Mouse (Mus musculus) G1E-ER4 (cell line): Measurements from ENCODE around the gene Clec11a. TPM values are rescaled to one million over a fixed set of nuclear protein-coding genes. Genes with fewer than 3 reads are reported as not detected.

Experiments
- GATA1 ChIP-seq: IDR thresholded peaks from one replicate; pipeline ENCODE4 v1.8.0; 2012; ENCODE audit warnings: low read length, inconsistent platforms
- polyA plus RNA-seq: library from polyadenylated mRNA; stranded (reverse); fragments of >175 nt; gene quantifications from 2 replicates; pipeline ENCODE4 v1.2.3, GENCODE M21; 2012

The Clec11a gene
- polyA plus RNA-seq, 1 experiment = 3.2 TPM

DNA sequence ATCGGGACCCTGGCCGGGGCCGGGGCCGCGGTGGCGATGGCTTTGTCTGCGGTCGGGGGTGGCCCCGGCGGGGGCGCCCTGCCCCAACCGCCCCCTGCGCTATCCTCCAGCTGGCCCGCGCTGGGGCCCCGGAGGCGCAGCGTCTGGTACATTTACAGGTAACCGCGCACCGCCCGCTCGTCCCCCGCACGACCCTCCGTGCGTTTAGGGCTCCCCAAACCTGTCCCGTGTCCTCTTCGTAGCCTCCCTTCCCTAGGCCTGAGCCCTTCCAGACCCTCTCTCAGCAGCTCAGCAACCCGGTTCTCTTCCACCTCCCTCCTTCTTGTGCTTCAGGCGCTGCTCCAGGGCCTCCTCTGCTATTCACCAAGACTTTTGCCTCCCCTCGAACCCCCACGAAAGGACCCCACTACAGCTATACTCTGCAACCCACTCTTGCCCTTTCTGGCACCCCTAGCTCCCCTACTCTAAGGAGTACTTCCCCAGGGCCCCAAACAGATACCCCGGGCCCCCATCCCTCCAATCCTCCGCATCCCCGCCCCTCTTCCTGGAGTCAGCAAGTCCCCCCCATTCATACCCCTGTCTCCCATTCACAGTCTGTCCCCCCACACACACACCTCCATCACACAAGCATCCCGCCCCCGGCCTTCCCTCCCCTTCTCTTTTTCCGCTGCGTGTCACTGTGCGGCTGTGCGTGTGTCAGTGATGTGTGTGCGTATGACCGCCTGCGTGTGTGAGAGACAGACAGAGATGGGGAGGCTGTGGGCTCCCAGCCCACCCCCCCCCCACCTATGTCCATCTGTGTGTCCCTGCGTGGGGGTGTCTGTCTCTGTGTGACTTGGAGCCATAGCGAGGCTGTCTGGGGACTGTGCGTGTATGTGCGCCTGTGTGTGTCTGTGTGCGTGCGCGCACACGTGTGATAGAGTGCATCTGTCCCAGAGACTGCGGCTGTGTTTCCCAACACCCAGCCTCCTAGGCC, 29.6 kb upstream of the Clec11a start:
- no peak for TF ChIP-seq GATA1

DNA sequence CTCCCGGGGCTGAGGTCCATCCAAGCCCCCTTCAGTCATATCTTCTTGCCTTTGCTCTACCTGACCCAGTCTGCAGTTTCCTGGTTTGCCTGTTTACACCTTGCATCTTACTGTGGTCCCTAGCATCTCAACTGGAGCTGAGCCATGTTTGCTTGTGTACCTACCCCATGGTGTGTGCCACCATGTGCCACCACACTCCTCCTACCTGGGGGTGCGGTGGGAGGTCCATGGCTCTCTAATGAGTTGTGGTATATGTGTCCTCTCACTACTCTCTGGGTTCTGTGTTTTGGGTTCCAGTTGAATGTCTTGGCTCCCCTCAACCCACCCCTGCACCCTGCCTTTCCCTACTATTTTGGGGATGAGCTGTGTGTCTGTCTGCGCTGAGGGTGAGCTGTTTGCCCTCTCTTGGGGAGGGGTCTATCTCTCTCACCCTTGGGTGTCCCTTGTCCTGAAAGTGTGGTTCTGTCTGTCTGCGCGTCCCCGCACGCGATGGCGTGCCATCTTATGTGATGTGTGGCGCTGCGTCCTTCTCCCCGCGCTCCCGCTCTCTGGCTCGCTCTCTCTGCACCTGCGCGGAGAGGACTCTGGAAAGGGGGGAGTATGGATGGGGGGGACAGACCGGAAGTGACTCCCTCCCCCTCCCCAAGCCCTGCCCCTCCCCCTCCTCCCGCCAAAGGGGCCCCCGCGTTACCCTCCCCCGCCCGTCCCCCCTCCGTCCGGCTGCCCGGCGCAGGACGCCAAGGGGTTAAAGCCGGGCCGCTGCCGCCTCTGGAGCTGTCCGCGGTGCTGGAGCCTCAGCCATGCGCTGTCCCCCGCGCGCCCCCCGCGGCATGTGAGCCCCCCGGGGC, 28.6 kb upstream of the Clec11a start:
- no peak for TF ChIP-seq GATA1

DNA sequence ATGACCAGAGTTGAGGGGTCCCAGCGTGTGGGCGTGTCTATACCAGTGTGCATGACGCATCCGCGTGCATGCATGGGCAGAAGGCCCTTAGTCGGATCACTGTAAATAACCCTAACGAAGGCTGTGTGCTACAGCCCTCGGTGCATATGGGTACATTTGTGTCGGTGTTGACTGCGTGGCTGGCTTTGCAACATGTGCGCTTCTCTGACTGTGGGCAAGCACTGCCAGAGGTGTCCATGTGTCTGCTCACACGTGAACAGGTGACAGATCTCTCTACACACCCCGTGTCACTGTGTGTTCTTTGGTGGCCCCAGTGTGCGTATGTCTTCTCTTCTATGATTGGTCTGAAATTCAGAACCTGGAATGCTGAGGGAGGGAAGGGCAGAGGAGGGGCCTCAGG, 27.4 kb upstream of the Clec11a start:
- TF ChIP-seq GATA1 = no peak

- TF ChIP-seq GATA1 = no peak
Measured at GRCm38 (mm10) chr7:44332336-44332735, 25.6 kb upstream of the Clec11a start.

GRCm38 (mm10) chr7:44326614-44327013, 19.9 kb upstream of the Clec11a start:
- no peak for TF ChIP-seq GATA1

GRCm38 (mm10) chr7:44322290-44322689, 15.6 kb upstream of the Clec11a start:
- TF ChIP-seq GATA1 = no peak

GRCm38 (mm10) chr7:44320886-44321285, 14.2 kb upstream of the Clec11a start:
- no peak for TF ChIP-seq GATA1

GRCm38 (mm10) chr7:44317913-44318312, 11.2 kb upstream of the Clec11a start:
- TF ChIP-seq GATA1 = no peak

- TF ChIP-seq GATA1 = no peak
Measured at GRCm38 (mm10) chr7:44312484-44312883, 5.8 kb upstream of the Clec11a start.

- no peak for TF ChIP-seq GATA1
Measured at GRCm38 (mm10) chr7:44311713-44312304, 5.1 kb upstream of the Clec11a start.

DNA sequence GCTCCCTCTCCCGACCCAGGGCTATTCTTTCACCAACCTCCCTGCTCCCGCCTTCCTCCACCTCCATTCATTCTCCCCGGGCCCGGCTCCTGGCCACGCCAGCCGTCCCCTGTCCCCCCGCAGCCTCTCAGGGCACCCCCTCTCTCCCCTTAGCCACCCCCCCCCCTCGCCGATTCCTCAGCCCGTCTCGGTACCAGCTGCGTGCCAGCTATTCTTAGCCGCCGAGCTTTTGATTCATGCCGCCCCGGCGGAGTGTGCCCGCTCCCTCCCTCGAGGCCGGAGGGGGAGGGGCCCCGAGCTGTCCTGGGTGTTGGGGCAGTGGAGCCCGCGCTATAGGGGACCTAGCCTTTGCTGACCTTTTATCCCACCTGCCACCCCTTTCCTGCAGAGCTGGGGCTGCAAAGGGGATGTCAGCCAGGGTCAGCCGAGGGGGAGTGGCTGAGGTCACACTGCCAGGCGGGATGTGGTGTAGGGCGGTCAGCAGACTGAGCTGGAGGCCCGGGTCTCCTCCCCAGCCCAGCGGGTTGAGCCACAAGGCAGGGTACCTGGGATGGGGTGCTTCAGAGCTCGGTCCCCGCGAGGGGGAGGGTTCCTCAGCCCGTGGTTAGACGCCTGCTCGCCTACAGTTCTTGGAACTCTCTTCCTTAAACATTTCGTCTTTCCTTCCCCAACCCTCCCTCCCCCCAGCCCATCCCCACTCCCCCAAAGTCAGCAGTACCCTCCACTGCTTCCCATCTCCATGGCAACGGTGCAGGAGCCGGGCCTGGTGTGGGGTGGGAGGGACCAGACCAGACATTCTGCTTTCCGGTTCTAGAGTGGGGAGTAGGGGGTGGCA, 4.4 kb upstream of the Clec11a start:
- no peak for TF ChIP-seq GATA1

DNA sequence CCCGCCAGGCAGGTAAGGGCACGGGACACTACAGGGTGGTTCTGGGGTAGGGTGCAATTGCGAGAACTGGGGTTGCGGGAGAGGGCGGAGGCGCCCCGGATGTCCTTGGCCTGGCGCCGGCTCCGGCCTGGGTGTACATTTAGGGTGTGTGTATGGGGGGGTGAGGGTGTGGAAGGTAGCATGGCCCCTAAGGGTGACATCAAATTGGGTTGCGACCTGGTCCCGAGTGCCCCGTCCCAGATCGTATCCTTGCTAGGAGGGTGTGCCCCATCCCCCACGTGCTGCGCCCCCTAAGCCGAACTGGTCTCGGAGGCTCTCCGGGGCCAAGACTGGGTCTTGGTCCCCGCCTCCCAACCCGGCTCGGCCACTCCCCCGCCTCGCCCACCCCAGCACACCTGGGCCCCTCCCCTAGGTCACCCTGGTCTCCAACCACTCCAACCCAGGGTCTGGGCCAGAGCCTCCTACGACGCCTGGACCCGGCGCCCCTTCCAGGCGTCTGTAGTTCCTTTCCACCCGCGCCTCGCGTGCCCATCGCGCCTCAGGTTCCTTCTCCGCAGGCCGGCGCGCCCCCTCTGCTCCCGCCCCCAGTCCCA, 3.7 kb upstream of the Clec11a start:
- TF ChIP-seq GATA1 = no peak

DNA sequence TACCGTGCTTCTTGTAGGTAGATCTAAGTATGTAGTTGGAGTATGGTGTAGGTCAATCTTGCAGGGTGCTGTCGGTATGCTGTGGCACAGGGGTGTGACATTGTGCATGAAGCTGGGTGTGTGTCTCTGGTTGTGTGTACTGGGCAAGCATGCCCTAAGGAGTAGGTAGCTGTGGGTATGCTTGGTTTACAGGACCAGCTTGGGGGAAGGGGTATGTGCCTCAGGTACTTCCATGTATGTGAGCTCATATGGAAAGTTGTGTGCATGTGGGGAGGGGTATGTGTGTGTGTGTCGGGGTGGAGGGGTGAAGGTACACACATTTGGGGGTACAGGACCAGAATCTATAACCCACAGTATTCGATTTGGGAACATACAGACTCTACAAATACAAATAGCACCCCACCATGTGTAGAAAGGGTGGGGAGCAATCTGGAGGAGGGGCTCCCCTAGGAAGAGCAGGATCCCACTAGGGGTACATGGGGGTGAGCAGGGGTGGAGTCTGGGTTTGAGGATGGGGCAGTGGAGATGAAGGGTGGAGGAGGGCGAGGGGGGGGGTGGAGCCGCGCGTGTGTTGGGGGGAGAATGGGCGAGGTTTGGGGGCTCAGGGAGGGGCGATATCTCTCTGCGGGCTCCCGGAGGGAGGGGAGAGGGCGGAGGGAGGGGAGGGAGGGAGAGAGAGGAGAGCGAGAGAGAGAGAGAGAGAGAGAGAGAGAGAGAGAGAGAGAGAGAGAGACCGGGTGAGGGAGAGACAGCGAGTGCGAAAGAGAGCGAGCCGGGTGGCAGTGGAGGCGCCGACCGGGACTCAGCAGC, 3.0 kb upstream of the Clec11a start, which contains the start of gene Shank1:
Gene Shank1, plus strand, starts transcription at position 779 of the 810 bp plus-strand sequence.
- TF ChIP-seq GATA1 = no peak
